Mouse (Mus musculus) layer of hippocampus, adult 9-11 months (tissue): ENCODE results near the gene F3.
"Not testable (repeated sequence)": the region's sequence is repeated elsewhere in the genome, so short reads cannot be mapped to it uniquely, and the experiment has no call there.

ENCODE experiments used
- DNase-seq: peaks from one replicate; pipeline ENCODE4 v3.0.0; 2022

The F3 gene

GRCm38 (mm10) chr3:121741186-121741848 is 18.0 kb downstream of the F3 start:
- not testable (repeated sequence) for DNase-seq

- not testable (repeated sequence) for DNase-seq
Observed at GRCm38 (mm10) chr3:121754319-121755090, 31.2 kb downstream of the F3 start.

GRCm38 (mm10) chr3:121755152-121755551 is 31.8 kb downstream of the F3 start:
- no peak for DNase-seq

- DNase-seq: no peak
Observed at GRCm38 (mm10) chr3:121758373-121758772, 35.0 kb downstream of the F3 start.

GRCm38 (mm10) chr3:121762056-121762852 is 38.9 kb downstream of the F3 start:
- DNase-seq: no peak

GRCm38 (mm10) chr3:121766048-121766447 is 42.7 kb downstream of the F3 start:
- DNase-seq: no peak

GRCm38 (mm10) chr3:121766818-121767217 is 43.5 kb downstream of the F3 start:
- DNase-seq: no peak

- DNase-seq: no peak
Observed at GRCm38 (mm10) chr3:121768770-121769169, 45.4 kb downstream of the F3 start.

GRCm38 (mm10) chr3:121773336-121773735 is 50.0 kb downstream of the F3 start:
- DNase-seq: not testable (repeated sequence)

GRCm38 (mm10) chr3:121777943-121778342 is 54.6 kb downstream of the F3 start:
- DNase-seq: peak; percentile 62

GRCm38 (mm10) chr3:121783020-121783419 is 59.7 kb downstream of the F3 start:
- no peak for DNase-seq
